Mouse (Mus musculus) lung, embryonic 16.5 days (tissue): ENCODE results near the gene Gm9964. TPM values are rescaled to one million over a fixed set of nuclear protein-coding genes. Genes with fewer than 3 reads are reported as not detected.
"Not testable (repeated sequence)": the region's sequence is repeated elsewhere in the genome, so short reads cannot be mapped to it uniquely, and the experiment has no call there.

Experiments
- ATAC-seq: fragments of 200-750 bp; cut with Nextera tagmentation; 2 replicates; pipeline ENCODE4 v1.8.0; 2017; ENCODE audit warnings: low read depth, mild to moderate bottlenecking, moderate library complexity
- H3K27ac ChIP-seq: fragments of 300-500 bp; sonication (generic); 2 replicates; pipeline ENCODE4 v1.5.1; 2014; ENCODE audit warnings: mild to moderate bottlenecking, control low read depth, low read length
- H3K27me3 ChIP-seq: fragments of 300-500 bp; sonication (generic); 2 replicates; pipeline ENCODE4 v1.6.1; 2014; ENCODE audit warnings: low read depth, low read length, mixed read lengths; ENCODE audit not compliant: control insufficient read depth, insufficient read depth
- H3K36me3 ChIP-seq: fragments of 300-500 bp; sonication (generic); 2 replicates; pipeline ENCODE4 v1.6.1; 2014; ENCODE audit warnings: low read length; ENCODE audit not compliant: control insufficient read depth, insufficient read depth
- H3K4me1 ChIP-seq: fragments of 300-500 bp; sonication (generic); replicated peaks from 2 replicates; pipeline ENCODE4 v1.6.1; 2014; ENCODE audit warnings: low read length, mixed read lengths; ENCODE audit not compliant: control insufficient read depth, insufficient read depth
- H3K4me2 ChIP-seq: fragments of 300-500 bp; sonication (generic); 2 replicates; pipeline ENCODE4 v1.6.1; 2014; ENCODE audit warnings: low read depth, low read length, control low read depth
- H3K4me3 ChIP-seq: fragments of 300-500 bp; sonication (generic); 2 replicates; pipeline ENCODE4 v1.5.1; 2014; ENCODE audit warnings: mild to moderate bottlenecking, low read length, control low read depth
- H3K9ac ChIP-seq: fragments of 300-500 bp; sonication (generic); 2 replicates; pipeline ENCODE4 v1.6.1; 2014; ENCODE audit warnings: low read length, control low read depth
- H3K9me3 ChIP-seq: fragments of 300-500 bp; sonication (generic); 2 replicates; pipeline ENCODE4 v1.6.1; 2016; ENCODE audit warnings: low read length; ENCODE audit not compliant: control insufficient read depth
- WGBS: fragments of 180-500 bp; shearing (Covaris S2); extraction: QIAGEN DNeasy Blood & Tissue Kit; methylation state at CpG from one replicate; pipeline ENCODE4 v1.1.7; 2014; 5-methylcytosine and 5-hydroxymethylcytosine counted together
- polyA plus RNA-seq: library from polyadenylated mRNA; unstranded; fragments of >200 nt; fragmentation: Nextera tagmentation; extraction: Ambion mirVana; gene quantifications from 2 replicates; pipeline ENCODE4 v1.2.1, GENCODE M21; 2015

Gene Gm9964
- polyA plus RNA-seq, 1 experiment from 2014 or later = not detected

- no peak overlapping the region for H3K9ac ChIP-seq
- H3K27me3 ChIP-seq = no peaks in the 10 kb centered on the region
- H3K4me2 ChIP-seq = no peak overlapping the region
- no peaks in the 10 kb centered on the region for H3K9me3 ChIP-seq
- ATAC-seq = no peak
- 44% methylated on average over 4 of the region's 4 CpGs for WGBS
- H3K36me3 ChIP-seq = no peaks in the 10 kb centered on the region
- H3K4me1 ChIP-seq = peaks cover 3% of the 10 kb centered on the region; the same call in 1 of the 2 replicates
- no peak overlapping the region for H3K4me3 ChIP-seq
- H3K27ac ChIP-seq = no peak overlapping the region
Measured at GRCm38 (mm10) chr11:79273757-79274156, 22.9 kb downstream of the Gm9964 start.

GRCm38 (mm10) chr11:79273039-79273438, 23.7 kb downstream of the Gm9964 start:
- no peaks in the 10 kb centered on the region for H3K27me3 ChIP-seq
- no peak overlapping the region for H3K4me2 ChIP-seq
- H3K4me1 ChIP-seq = peaks cover 3% of the 10 kb centered on the region; the same call in 1 of the 2 replicates
- no peak overlapping the region for H3K9ac ChIP-seq
- 50% methylated on average over 4 of the region's 4 CpGs for WGBS
- no peaks in the 10 kb centered on the region for H3K9me3 ChIP-seq
- no peak for ATAC-seq
- no peak overlapping the region for H3K4me3 ChIP-seq
- H3K36me3 ChIP-seq = no peaks in the 10 kb centered on the region
- H3K27ac ChIP-seq = no peak overlapping the region

DNA sequence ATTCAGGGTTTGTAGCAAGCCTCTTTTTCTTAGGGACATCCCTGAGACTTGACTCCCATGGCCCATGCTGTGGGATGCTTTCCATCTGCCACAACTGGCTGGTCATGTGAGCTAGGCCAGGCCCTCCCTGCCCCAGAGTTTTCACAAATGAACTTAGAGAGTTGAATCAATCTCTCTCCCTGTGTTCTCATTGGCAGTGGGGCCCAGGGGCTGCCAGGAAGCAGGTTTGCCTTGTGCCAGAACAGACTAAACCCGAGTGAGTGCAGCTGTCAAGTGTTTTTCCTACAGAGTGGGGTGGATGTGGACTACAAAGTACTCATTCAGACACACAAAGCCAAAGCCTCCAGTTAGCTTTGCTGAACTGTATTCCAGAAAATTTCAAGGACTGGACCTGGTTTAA, 29.5 kb downstream of the Gm9964 start:
- Histone ChIP-seq H3K4me1 (peaks cover 6% of the 10 kb centered on the region; the same call in 1 of the 2 replicates), H3K4me3 (no peak overlapping the region), H3K9ac (no peak overlapping the region), H3K4me2 (no peak overlapping the region), H3K9me3 (no peaks in the 10 kb centered on the region), H3K36me3 (no peaks in the 10 kb centered on the region), H3K27me3 (no peaks in the 10 kb centered on the region), H3K27ac (peak overlapping the region; percentile 66)
- peak; percentile 81 for ATAC-seq
- WGBS = 7% methylated on average over 1 of the region's 1 CpGs

DNA sequence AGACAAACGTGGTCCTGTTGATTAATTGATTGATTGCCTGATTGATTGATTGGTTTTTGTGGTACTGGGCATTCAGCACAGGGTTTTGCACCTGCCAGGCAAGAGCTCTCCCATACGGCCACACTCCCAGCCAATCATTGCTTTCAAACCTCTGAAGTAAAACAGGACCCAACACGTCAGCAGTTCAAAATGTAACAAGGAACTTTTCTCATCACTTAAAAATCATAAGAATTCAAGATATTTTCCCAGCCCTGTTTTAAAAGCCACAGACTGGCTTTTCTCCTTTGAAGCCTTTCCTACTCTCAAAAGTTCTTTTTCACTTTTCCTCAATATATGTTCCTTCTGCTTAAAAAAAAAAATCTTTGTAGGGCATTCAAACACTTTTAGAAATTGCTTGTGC, 32.3 kb downstream of the Gm9964 start:
- 25% methylated on average over 3 of the region's 3 CpGs for WGBS
- Histone ChIP-seq H3K4me1 (peaks cover 6% of the 10 kb centered on the region; the same call in 1 of the 2 replicates), H3K27me3 (no peaks in the 10 kb centered on the region), H3K9me3 (no peaks in the 10 kb centered on the region), H3K9ac (no peak overlapping the region), H3K4me3 (no peak overlapping the region), H3K36me3 (no peaks in the 10 kb centered on the region), H3K27ac (peak overlapping the region; percentile 31), H3K4me2 (no peak overlapping the region)
- no peak for ATAC-seq

DNA sequence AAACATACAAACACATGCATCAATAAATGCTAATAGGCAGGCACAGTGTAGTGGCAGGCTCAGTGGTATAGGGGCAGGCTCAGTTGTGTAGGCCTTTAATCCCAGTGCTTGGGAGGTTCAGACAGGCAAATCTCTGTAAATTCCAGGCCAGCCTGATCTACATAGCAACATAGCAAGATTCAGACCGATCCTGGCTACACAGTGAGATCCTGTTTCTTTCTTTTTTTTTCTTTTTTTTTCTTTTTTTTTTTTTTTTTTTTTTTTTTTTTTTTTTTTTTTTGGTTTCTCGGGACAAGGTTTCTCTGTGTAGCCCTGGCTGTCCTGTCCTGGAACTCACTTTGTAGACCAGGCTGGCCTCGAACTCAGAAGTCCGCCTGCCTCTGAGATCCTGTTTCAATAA, 36.6 kb downstream of the Gm9964 start:
- 86% methylated on average over 4 of the region's 4 CpGs for WGBS
- H3K4me1 ChIP-seq, H3K27me3 ChIP-seq, ATAC-seq, H3K9me3 ChIP-seq, H3K36me3 ChIP-seq, H3K9ac ChIP-seq, H3K27ac ChIP-seq, H3K4me3 ChIP-seq, H3K4me2 ChIP-seq: not testable (repeated sequence)

DNA sequence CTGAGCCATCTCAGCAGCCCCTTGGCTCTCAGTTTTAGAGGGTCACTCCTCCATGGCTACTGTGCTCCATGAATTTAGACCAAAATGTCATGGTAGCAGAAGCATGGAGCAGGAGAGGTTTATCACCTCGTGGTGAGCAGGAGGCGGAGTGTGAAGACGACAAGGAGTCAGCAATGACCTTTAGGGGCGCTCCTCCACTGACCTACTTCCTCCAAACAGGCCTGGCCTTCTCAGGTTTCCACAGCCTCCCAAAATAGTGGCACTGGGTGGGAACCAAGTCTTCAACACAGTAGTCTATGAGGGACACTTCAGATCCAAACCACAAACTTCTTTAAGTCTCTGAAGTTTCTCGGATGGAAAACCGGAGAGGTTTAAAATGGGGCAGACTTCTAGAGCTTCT, 38.0 kb downstream of the Gm9964 start:
- no peak overlapping the region for H3K4me2 ChIP-seq
- WGBS = 62% methylated on average over 6 of the region's 6 CpGs
- no peaks in the 10 kb centered on the region for H3K27me3 ChIP-seq
- H3K9ac ChIP-seq = no peak overlapping the region
- no peaks in the 10 kb centered on the region for H3K9me3 ChIP-seq
- no peak overlapping the region for H3K4me3 ChIP-seq
- peaks cover 4% of the 10 kb centered on the region; the same call in 1 of the 2 replicates for H3K4me1 ChIP-seq
- no peaks in the 10 kb centered on the region for H3K36me3 ChIP-seq
- no peak for ATAC-seq
- H3K27ac ChIP-seq = no peak overlapping the region

- WGBS = 1% methylated on average over 50 of the region's 50 CpGs
- H3K36me3 ChIP-seq = peaks cover 13% of the 10 kb centered on the region
- H3K9me3 ChIP-seq = no peaks in the 10 kb centered on the region
- H3K4me3 ChIP-seq = peak within 1 kb of the TSS; percentile 70
- peak within 1 kb of the TSS; percentile 82 for H3K9ac ChIP-seq
- peak; percentile 96 for ATAC-seq
- no peaks in the 10 kb centered on the region for H3K27me3 ChIP-seq
- H3K27ac ChIP-seq = peak within 1 kb of the TSS; percentile 86
- peak within 1 kb of the TSS; percentile 64 for H3K4me2 ChIP-seq
- peaks cover 15% of the 10 kb centered on the region for H3K4me1 ChIP-seq
Measured at GRCm38 (mm10) chr11:79254391-79255098, 42.2 kb downstream of the Gm9964 start, which contains the start of gene Wsb1. Gene Wsb1, minus strand, starts transcription at chr11:79254671.

GRCm38 (mm10) chr11:79253542-79254390, 42.9 kb downstream of the Gm9964 start:
- peak overlapping the region; percentile 86 for H3K27ac ChIP-seq
- H3K27me3 ChIP-seq = no peaks in the 10 kb centered on the region
- H3K4me1 ChIP-seq = peaks cover 15% of the 10 kb centered on the region
- H3K4me2 ChIP-seq = peak overlapping the region; percentile 64
- peak overlapping the region; percentile 82 for H3K9ac ChIP-seq
- under 1% methylated on average over 47 of the region's 49 CpGs for WGBS
- peaks cover 20% of the 10 kb centered on the region for H3K36me3 ChIP-seq
- H3K4me3 ChIP-seq = peak overlapping the region; percentile 70
- no peaks in the 10 kb centered on the region for H3K9me3 ChIP-seq
- peak; percentile 51 for ATAC-seq

- Histone ChIP-seq H3K27me3 (no peaks in the 10 kb centered on the region), H3K4me1 (peaks cover 15% of the 10 kb centered on the region), H3K36me3 (peaks cover 21% of the 10 kb centered on the region), H3K9ac (peak overlapping the region; percentile 82), H3K4me3 (peak overlapping the region; percentile 70), H3K4me2 (peak overlapping the region; percentile 64), H3K9me3 (no peaks in the 10 kb centered on the region), H3K27ac (peak overlapping the region; percentile 86)
- 2% methylated on average over 6 of the region's 6 CpGs for WGBS
- ATAC-seq = 0 out of 2 replicates have a peak, but pooled peaks have one; percentile 18
Measured at GRCm38 (mm10) chr11:79252881-79253541, 43.7 kb downstream of the Gm9964 start.
